Mouse (Mus musculus): Measurements from ENCODE around the gene Stx8.

DNA sequence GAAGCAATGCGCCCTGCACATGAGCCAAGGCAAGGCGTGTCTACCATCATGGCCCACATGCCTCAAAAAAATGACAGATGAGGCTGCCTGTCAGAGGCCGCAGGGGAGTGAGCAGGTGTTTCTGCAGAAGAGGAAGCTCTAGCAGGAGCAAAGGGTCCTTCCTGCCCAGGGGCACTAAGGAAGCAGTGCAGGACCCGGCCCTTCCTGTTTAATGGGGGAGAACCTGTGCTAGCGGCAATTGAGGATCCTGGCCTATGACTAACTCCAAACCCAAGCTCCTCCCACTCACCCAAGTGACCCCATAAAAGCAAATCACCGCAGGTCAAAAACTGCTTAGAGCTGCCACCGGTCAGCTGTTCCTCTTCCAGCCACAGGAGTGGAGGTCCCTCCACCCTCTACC lies 287.5 kb downstream of the Stx8 start:
- TF ChIP-seq SRF (IDR thresholded peaks at IDR 0.05; ENCODE audit: control insufficient read depth, insufficient read length, low read depth) (no peak), POLR2A (IDR thresholded peaks at IDR 0.05; ENCODE audit: insufficient read length, low read depth) (no peak), MYOG (IDR thresholded peaks at IDR 0.05; ENCODE audit: control insufficient read depth in 1 of 3, insufficient read depth in 1 of 3, insufficient read length in 2 of 3, low read depth in 2 of 3) (no peak), MYOD1 (IDR thresholded peaks at IDR 0.05; ENCODE audit: control insufficient read depth in 1 of 3, insufficient read length in 2 of 3, low read depth in 2 of 3) (no peak), POLR2AphosphoS2 (IDR thresholded peaks at IDR 0.05; ENCODE audit: insufficient read length, low read depth) (no peak), USF1 (IDR thresholded peaks at IDR 0.05; ENCODE audit: low read depth) (no peak), CEBPB (IDR thresholded peaks at IDR 0.05; ENCODE audit: insufficient read depth, poor library complexity, severe bottlenecking) (no peak), MAX (IDR thresholded peaks at IDR 0.05; ENCODE audit: low read depth) (no peak), TCF3 (IDR thresholded peaks at IDR 0.05; ENCODE audit: insufficient read length, low read depth) (no peak), E2F4 (IDR thresholded peaks at IDR 0.05; ENCODE audit: insufficient read depth) (no peak)

Data from myocyte (in vitro differentiated cells).